Mouse (Mus musculus): ENCODE measurements around the gene H2-D1. TPM values are rescaled to one million over a fixed set of nuclear protein-coding genes. Genes with fewer than 3 reads are reported as not detected.

Gene H2-D1
- polyA plus RNA-seq, 1 experiment, result 592 TPM

Other genes with a start within 250 kb of the H2-D1 start
- not detected in 2 replicates for gene Vwa7, start 246.2 kb upstream of the H2-D1 start, polyA plus RNA-seq (2012; ENCODE audit: insufficient read depth, insufficient read length, low replicate concordance, missing spikeins)
- not detected in 2 replicates for gene Sapcd1, start 234.7 kb upstream of the H2-D1 start, polyA plus RNA-seq (2012; ENCODE audit: insufficient read depth, insufficient read length, low replicate concordance, missing spikeins)
- not detected in 2 replicates for gene Msh5, start 216.0 kb upstream of the H2-D1 start, polyA plus RNA-seq (2012; ENCODE audit: insufficient read depth, insufficient read length, low replicate concordance, missing spikeins)
- gene Clic1, start 212.8 kb upstream of the H2-D1 start, polyA plus RNA-seq (2012; ENCODE audit: insufficient read depth, insufficient read length, low replicate concordance, missing spikeins), result not detected in 2 replicates
- gene Ddah2, start 203.7 kb upstream of the H2-D1 start, polyA plus RNA-seq (2012; ENCODE audit: insufficient read depth, insufficient read length, low replicate concordance, missing spikeins), result not detected in 2 replicates
- not detected in 2 replicates for gene Ly6g6c, start 197.3 kb upstream of the H2-D1 start, polyA plus RNA-seq (2012; ENCODE audit: insufficient read depth, insufficient read length, low replicate concordance, missing spikeins)
- not detected in 2 replicates for gene Mpig6b, start 196.5 kb upstream of the H2-D1 start, polyA plus RNA-seq (2012; ENCODE audit: insufficient read depth, insufficient read length, low replicate concordance, missing spikeins)
- gene Ly6g6e, start 185.8 kb upstream of the H2-D1 start, polyA plus RNA-seq (2012; ENCODE audit: insufficient read depth, insufficient read length, low replicate concordance, missing spikeins), result not detected in 2 replicates
- not detected in 2 replicates for gene Ly6g6d, start 184.7 kb upstream of the H2-D1 start, polyA plus RNA-seq (2012; ENCODE audit: insufficient read depth, insufficient read length, low replicate concordance, missing spikeins)
- gene Ly6g6f, start 177.1 kb upstream of the H2-D1 start, polyA plus RNA-seq (2012; ENCODE audit: insufficient read depth, insufficient read length, low replicate concordance, missing spikeins), result not detected in 2 replicates
- gene Abhd16a, start 173.5 kb upstream of the H2-D1 start, polyA plus RNA-seq (2012; ENCODE audit: insufficient read depth, insufficient read length, low replicate concordance, missing spikeins), result not detected in 2 replicates
- gene Ly6g5c, start 154.5 kb upstream of the H2-D1 start, polyA plus RNA-seq (2012; ENCODE audit: insufficient read depth, insufficient read length, low replicate concordance, missing spikeins), result not detected in 2 replicates
- gene Ly6g5b, start 147.3 kb upstream of the H2-D1 start, polyA plus RNA-seq (2012; ENCODE audit: insufficient read depth, insufficient read length, low replicate concordance, missing spikeins), result not detected in 2 replicates
- gene Gpank1, start 141.3 kb upstream of the H2-D1 start, polyA plus RNA-seq (2012; ENCODE audit: insufficient read depth, insufficient read length, low replicate concordance, missing spikeins), result not detected in 2 replicates
- not detected in 2 replicates for gene Csnk2b, start 140.7 kb upstream of the H2-D1 start, polyA plus RNA-seq (2012; ENCODE audit: insufficient read depth, insufficient read length, low replicate concordance, missing spikeins)
- gene D17H6S53E, start 136.4 kb upstream of the H2-D1 start, polyA plus RNA-seq (2012; ENCODE audit: insufficient read depth, insufficient read length, low replicate concordance, missing spikeins), result not detected in 2 replicates
- not detected in 2 replicates for gene Apom, start 130.7 kb upstream of the H2-D1 start, polyA plus RNA-seq (2012; ENCODE audit: insufficient read depth, insufficient read length, low replicate concordance, missing spikeins)
- gene Bag6, start 127.6 kb upstream of the H2-D1 start, polyA plus RNA-seq (2012; ENCODE audit: insufficient read depth, insufficient read length, low replicate concordance, missing spikeins), result 684 TPM in 1 of 2 replicates, not detected in the other
- 146 and 391 TPM in 2 replicates for gene Prrc2a, start 97.8 kb upstream of the H2-D1 start, polyA plus RNA-seq (2012; ENCODE audit: insufficient read depth, insufficient read length, low replicate concordance, missing spikeins)
- not detected in 2 replicates for gene Aif1, start 86.7 kb upstream of the H2-D1 start, polyA plus RNA-seq (2012; ENCODE audit: insufficient read depth, insufficient read length, low replicate concordance, missing spikeins)
- not detected in 2 replicates for gene Lst1, start 74.3 kb upstream of the H2-D1 start, polyA plus RNA-seq (2012; ENCODE audit: insufficient read depth, insufficient read length, low replicate concordance, missing spikeins)
- gene Ltb, start 68.3 kb upstream of the H2-D1 start, polyA plus RNA-seq (2012; ENCODE audit: insufficient read depth, insufficient read length, low replicate concordance, missing spikeins), result not detected in 2 replicates
- not detected in 2 replicates for gene Tnf, start 60.7 kb upstream of the H2-D1 start, polyA plus RNA-seq (2012; ENCODE audit: insufficient read depth, insufficient read length, low replicate concordance, missing spikeins)
- not detected in 2 replicates for gene Lta, start 57.4 kb upstream of the H2-D1 start, polyA plus RNA-seq (2012; ENCODE audit: insufficient read depth, insufficient read length, low replicate concordance, missing spikeins)
- gene Gm16181, start 41.9 kb upstream of the H2-D1 start, polyA plus RNA-seq (2012; ENCODE audit: insufficient read depth, insufficient read length, low replicate concordance, missing spikeins), result not detected in 2 replicates
- gene Atp6v1g2, start 29.1 kb upstream of the H2-D1 start, polyA plus RNA-seq (2012; ENCODE audit: insufficient read depth, insufficient read length, low replicate concordance, missing spikeins), result not detected in 2 replicates
- gene Nfkbil1, start 26.9 kb upstream of the H2-D1 start, polyA plus RNA-seq (2012; ENCODE audit: insufficient read depth, insufficient read length, low replicate concordance, missing spikeins), result not detected in 2 replicates
- 290 and 359 TPM in 2 replicates for gene Ddx39b, start 21.0 kb upstream of the H2-D1 start, polyA plus RNA-seq (2012; ENCODE audit: insufficient read depth, insufficient read length, low replicate concordance, missing spikeins)
- gene H2-Q1, start 57.7 kb downstream of the H2-D1 start, polyA plus RNA-seq (2012; ENCODE audit: insufficient read depth, insufficient read length, low replicate concordance, missing spikeins), result not detected in 2 replicates
- gene H2-Q2, start 79.5 kb downstream of the H2-D1 start, polyA plus RNA-seq (2012; ENCODE audit: insufficient read depth, insufficient read length, low replicate concordance, missing spikeins), result not detected in 2 replicates
- gene H2-Q4, start 116.9 kb downstream of the H2-D1 start, polyA plus RNA-seq (2012; ENCODE audit: insufficient read depth, insufficient read length, low replicate concordance, missing spikeins), result not detected in 2 replicates
- not detected in 2 replicates for gene H2-Q6, start 162.1 kb downstream of the H2-D1 start, polyA plus RNA-seq (2012; ENCODE audit: insufficient read depth, insufficient read length, low replicate concordance, missing spikeins)
- gene H2-Q7, start 176.4 kb downstream of the H2-D1 start, polyA plus RNA-seq (2012; ENCODE audit: insufficient read depth, insufficient read length, low replicate concordance, missing spikeins), result not detected in 2 replicates
- not detected in 2 replicates for gene H2-Q10, start 207.4 kb downstream of the H2-D1 start, polyA plus RNA-seq (2012; ENCODE audit: insufficient read depth, insufficient read length, low replicate concordance, missing spikeins)
- not detected in 2 replicates for gene Pou5f1, start 243.3 kb downstream of the H2-D1 start, polyA plus RNA-seq (2012; ENCODE audit: insufficient read depth, insufficient read length, low replicate concordance, missing spikeins)